Mouse (Mus musculus) adrenal gland, postnatal 14 days (tissue): ENCODE measurements around the gene Tubb2a. TPM values are rescaled to one million over a fixed set of nuclear protein-coding genes. Genes with fewer than 3 reads are reported as not detected.

ENCODE experiments used
- DNase-seq: peaks from one replicate; pipeline ENCODE4 v3.0.0; 2021; ENCODE audit warnings: mixed read lengths
- long read RNA-seq, 2 experiments: library from polyadenylated mRNA; stranded (forward); transcript quantifications; one replicate each; pipeline ENCODE4 v2.0.0; 2021
- total RNA-seq: library from RNA; stranded (reverse); gene quantifications from 2 replicates; pipeline ENCODE4 v1.2.3, GENCODE M21; 2021

Gene Tubb2a
- 46.1 and 59.9 TPM in 2 replicates for total RNA-seq
- long read RNA-seq, experiment 1, transcript Tubb2a-201 (4 exons, 1,610 nt), result major isoform, 114 of 119 reads
- long read RNA-seq, experiment 1, partial matches to known transcripts, result 5 of 119 reads
- long read RNA-seq, experiment 1, other reads (novel, unspliced or antisense), result 0 of 119 reads
- long read RNA-seq, experiment 2, transcript Tubb2a-201 (4 exons, 1,610 nt), result major isoform, 93 of 104 reads
- long read RNA-seq, experiment 2, partial matches to known transcripts, result 11 of 104 reads
- long read RNA-seq, experiment 2, other reads (novel, unspliced or antisense), result 0 of 104 reads

DNA sequence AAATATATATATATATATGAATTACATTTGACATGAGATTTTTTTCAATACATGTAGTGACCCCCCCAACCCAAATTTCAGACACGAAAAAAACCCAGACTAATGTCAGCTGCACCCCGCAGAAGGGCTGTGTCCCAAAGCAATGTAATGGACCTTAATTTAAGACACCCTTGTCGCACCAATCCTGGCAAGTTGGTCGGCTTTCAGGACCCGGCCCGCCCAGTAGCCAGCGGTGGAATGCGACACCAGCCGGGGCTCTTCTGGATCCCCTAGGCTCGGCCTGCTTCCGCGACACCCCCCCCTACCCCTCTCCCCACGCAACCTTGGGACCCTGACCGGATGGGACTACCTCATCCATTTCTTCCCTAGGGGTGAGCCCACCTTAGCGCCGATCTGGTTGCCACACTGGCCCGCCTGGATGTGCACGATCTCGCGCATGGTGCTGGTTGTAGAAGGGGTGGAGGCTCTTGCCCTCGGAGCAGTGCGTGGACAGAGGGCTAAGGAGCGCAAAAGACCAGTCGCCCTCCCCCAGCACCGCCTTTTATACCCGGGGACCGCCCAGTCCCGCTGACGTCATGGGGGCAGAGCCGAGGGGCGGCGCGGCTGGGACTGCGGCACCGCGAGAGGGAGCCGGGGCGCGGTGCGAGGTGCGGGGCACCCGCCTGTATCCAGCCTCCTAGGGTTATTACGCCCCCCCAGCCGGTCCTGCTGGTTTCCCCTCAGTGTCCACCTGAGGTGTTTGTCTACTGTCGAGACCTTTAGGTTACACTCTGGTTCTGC, at the start of gene Tubb2a:
TSS of gene Tubb2a (minus strand) at position 516 of the 780 bp plus-strand sequence.
- DNase-seq, result peak; percentile 96

GRCm38 (mm10) chr13:34125711-34126110, 47.9 kb upstream of the Tubb2a start:
- DNase-seq, result no peak

DNA sequence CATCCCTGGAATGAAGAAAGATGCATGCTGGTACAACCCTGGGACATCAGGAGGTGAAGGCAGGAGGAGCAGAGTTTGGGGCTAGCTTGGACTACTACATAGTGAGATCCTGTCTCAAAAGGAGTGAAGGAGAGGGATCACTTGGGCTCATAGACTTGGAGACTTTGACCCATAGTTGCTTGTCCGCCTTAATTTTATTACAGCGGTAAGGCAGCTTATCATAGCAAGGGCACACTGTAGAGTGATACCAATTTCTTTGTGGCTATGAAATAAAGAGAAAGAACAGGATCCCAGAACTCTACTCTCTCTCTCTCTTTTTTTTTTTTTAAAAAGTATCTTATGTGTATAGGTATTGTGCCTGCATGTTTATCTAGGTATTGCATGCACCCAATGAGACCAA, 42.7 kb upstream of the Tubb2a start:
- DNase-seq, result no peak

DNA sequence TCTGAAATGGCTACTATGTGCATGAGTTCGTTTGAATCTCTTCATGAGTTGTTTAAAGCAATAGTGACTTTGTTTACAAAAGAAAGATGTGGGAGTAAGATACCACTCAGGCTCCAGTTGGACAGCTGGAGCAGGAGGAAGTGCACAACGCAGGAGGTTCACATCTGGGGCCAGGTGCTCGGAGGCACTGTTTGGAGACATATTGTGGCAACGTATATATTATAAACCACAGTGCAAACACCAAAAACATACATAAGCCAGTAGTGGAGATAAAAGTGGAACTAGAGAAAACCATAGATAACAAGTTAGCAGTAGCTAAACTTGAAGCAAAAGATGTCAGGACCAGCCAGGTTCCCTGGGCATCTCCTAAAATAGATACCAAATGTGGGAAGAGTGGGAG, 41.6 kb upstream of the Tubb2a start:
- DNase-seq, result no peak

GRCm38 (mm10) chr13:34118816-34119215, 41.0 kb upstream of the Tubb2a start:
- no peak for DNase-seq

GRCm38 (mm10) chr13:34116508-34116907, 38.7 kb upstream of the Tubb2a start:
- no peak for DNase-seq

- no peak for DNase-seq
These were observed 36.8 kb upstream of the Tubb2a start for GRCm38 (mm10) chr13:34114654-34115053.

DNA sequence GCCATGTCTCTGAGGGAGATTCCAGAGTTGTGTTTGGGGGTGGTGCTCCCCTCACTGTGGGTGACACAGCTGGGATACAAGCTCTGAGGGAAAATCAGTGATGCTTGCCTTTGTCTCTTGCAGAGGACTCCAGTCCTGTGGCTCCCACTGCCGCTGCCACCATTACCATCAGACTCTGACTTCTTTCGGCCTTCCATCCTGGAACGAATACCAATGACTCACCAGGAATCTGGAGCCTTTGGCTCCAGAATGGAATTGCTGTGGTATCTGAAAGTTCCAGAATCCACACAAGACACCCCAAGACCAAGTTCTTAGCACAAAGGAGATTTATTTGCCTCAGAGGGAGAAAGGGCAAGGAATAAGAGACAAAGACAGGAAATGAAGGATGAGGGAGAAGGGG, 35.3 kb upstream of the Tubb2a start:
- no peak for DNase-seq

DNA sequence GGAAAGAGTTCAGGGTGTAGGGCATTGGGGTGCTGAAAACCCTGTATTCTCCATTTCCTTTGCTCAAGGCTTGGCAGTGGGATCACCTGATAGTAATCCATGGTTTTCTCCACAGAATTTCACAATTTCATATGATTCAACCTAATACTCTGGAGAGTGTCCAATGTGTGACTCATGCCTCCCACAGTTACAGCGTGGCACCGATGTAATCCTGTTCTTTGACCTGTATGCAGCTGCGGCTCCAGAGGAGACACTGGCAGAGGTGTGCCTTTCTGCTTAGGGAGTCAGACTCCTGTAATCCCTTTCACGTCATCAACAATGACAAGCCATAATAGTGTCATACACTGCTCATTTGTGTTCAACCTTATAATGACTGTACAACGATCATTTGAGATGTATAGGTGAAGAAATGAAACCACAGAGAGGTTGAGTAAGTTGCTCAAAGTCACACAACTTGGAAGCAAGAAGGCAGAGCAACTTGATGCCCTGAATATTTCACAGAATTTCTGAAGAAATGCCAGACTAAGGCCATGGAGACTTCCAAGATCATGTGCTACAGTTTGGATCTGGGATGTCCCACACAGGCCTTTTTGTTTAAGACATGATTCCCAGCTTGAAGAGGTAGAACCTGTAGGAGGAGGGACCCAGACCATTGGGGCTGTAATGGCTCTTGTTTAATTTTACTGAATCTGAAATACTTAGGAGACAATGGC, 34.7 kb upstream of the Tubb2a start:
- peak; percentile 78 for DNase-seq

GRCm38 (mm10) chr13:34111878-34112277, 34.1 kb upstream of the Tubb2a start:
- no peak for DNase-seq

- DNase-seq, result no peak
These were observed 33.2 kb upstream of the Tubb2a start for GRCm38 (mm10) chr13:34111019-34111418.

GRCm38 (mm10) chr13:34109677-34110058, 31.9 kb upstream of the Tubb2a start:
- peak; percentile 56 for DNase-seq

DNA sequence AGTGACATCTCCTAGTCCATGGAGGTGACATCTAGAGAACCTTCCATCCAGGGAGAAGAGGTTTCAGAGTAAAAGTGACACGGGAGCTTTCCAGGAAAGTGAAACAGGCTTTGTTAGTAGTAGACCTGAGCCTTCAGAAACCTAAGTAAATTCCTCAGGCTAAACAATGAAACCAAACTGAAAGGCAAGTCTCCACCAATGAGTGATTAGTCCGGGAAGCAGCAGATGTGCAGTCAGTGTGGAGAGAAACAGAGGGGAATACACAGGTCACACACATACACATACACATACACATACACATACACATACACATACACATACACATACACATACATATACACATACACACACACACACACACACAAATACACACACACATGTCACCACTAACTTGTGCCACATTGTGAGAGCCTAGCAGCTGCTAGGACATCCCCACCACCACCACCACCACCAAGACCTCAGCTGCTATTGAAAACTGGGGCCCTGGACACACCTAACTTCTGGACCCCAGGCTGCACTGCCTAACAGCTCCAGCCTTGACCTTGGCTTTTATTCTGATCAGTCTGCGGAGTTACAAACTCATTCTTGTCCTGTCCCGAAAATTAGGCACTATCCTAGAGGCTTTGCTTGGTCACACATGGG, 31.3 kb upstream of the Tubb2a start:
- no peak for DNase-seq

GRCm38 (mm10) chr13:34106999-34107398, 29.2 kb upstream of the Tubb2a start:
- no peak for DNase-seq

DNA sequence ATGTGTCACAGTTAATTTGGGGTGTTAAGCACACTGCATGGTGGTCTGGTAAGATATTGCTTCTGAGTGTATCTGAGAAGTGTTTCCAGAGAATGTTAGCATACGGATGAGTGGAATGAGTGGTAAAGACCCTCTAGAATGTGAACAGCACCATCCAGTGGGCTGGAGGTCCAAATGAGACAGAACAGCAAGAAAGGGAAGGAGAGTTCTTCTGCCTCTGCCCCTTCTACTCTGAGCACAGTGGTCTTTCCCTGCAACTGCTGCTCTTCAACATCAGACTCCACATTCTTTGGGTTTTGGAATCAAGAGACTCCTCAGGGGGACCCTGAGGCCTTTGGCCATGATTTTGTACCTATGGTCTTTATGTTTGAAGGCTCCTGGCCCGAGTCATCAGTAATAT, 28.4 kb upstream of the Tubb2a start:
- DNase-seq, result no peak

DNA sequence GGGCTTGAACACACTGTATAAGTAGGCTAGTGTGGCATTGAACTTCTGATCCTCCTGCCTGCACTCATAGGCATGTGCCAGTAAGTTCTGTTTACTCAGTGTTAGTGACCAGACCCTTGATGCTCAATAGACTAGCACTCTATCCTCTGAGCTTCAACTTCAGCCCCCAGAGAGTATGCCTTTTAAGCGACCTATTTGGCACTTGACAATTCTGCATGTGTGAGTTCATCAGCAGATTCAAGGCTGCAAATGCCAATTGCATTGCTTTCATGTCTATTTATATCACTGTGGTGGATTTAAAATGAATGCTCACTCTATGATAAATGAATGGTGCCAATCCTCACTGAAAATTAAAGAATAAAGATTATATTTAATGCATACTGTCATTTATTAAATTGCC, 27.6 kb upstream of the Tubb2a start:
- no peak for DNase-seq

DNA sequence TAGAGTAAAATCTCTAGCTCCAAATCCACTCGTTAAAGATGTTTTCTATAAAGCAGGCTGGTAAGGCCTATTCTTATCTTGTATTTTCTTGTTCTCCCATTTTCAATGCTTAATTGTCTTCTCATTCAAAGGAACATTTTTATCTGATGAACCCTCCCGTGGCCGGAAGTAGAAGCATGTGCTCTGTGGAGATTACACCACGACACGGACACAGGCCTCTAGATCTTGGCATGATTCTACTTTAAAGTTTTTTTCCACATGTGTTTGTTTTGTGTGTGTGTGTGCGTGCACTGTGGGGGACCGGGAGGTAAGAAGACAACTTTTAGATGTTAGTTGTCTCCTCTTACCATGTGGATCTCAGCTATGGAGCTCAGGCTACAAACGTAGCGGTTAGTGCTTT, 24.1 kb upstream of the Tubb2a start:
- DNase-seq, result no peak

GRCm38 (mm10) chr13:34101247-34101646, 23.4 kb upstream of the Tubb2a start:
- DNase-seq, result no peak

DNA sequence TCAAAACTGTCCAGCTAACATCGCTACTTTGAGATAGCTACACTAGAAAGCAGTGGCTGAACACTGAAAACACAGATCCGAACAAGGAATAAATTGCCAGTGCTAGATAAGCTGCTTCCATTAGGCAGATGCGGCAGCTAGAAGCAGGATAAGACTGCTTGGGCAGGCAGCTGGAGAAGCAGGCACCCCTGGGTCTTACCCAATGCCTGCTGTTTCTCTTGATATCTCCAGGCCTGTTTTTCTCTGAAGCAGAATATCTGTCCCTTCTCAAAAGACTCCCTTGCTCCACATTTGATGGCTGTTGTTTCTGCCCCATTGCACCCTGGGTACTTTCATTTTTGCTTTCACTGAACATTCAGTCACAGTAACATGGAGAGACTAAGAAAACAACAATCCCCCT, 22.9 kb upstream of the Tubb2a start:
- no peak for DNase-seq

GRCm38 (mm10) chr13:34097086-34097485, 19.3 kb upstream of the Tubb2a start:
- DNase-seq, result no peak

GRCm38 (mm10) chr13:34096455-34096854, 18.6 kb upstream of the Tubb2a start:
- DNase-seq, result no peak

DNA sequence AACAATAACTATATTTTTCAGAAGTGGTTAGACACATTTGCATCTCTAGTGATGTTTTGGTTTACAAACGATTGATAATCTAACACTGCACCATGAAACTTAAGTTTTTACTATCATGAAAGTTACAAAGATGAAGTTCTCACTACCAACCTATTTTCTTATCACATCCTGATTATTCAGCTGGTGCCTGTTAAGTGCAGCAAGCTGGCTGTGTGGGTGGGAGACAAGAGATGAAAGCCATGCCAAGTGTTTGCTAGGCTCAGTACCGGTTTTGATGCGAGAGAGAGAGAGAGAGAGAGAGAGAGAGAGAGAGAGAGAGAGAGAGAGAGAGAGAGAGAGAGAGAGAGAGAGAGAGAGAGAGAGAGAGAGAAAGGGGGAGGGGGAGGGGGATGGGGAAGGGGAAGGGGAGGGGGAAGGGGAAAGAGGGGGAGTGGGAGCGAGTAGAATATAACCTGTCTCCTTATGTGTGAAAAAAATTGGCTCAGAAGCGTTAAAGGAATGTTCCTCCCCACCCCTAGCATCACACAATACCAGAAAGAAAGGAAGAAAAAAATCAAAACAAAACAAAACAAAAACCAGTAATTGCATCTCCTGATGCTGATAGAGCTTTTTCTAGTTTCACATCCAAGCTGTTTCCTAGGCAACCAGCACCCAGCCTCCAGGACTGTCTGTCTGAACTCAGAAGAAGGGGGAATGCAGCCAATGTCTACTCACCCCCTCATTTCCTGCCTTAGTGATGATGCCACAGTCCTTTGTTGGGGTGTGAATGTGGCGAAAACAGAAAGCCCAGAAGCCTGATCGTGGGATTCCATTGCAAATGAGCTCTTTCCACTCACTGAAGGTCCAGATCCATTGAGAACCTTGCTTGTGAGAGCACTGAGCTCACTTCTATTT, 18.0 kb upstream of the Tubb2a start:
- DNase-seq, result no peak
